Mouse (Mus musculus): Measurements from ENCODE around the gene Sytl5. TPM values are rescaled to one million over a fixed set of nuclear protein-coding genes. Genes with fewer than 3 reads are reported as not detected.

Gene Sytl5
- 1 to 10 TPM; 7.7 to 8.1 (median 7.9) TPM for total RNA-seq (2022)

DNA sequence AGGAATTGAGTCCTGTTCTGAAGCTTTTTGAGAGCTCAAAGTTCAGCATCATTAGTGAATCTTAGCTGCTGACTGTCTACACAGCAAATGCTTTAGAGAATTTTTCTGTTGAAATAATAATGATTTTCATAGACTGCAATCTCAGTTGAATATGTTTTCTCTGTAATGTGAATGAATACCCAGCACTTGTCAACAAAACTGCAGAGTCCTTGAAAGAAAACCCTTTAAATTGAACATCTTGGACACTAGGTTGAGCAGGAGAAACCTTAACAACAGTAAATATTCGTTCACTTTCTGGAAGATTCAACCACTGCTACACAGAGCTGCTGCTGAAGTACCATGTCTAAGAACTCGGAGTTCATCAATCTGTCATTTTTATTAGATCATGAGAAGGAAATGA is at the start of gene Sytl5:
Gene Sytl5, plus strand, starts transcription at position 301 of the 400 bp plus-strand sequence.
- DNase-seq (ENCODE audit: low spot score in 2 of 2) = no peak

DNA sequence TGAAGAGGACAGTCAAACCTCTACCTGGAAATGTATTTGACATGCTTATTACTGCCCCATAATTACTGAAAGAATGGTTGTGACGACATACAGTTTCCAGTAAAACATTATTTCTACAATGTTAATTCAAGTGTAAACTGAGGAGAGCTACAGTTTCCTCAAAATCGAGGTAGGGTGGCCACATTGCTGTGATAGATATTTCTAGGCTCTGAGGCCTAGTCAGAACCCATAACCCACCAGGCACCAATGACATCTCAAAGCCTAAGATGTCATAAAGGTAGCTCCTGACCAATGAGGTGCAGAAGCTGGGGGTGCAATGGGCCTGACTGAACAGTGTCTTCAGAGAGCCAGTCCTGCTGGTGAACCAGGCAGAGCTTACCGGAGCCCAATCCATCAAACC is 38.8 kb upstream of the Sytl5 start, which contains the start of gene Hypm:
Gene Hypm, plus strand, starts transcription at position 301 of the 400 bp plus-strand sequence.
- DNase-seq (ENCODE audit: low spot score in 2 of 2) = no peak

DNA sequence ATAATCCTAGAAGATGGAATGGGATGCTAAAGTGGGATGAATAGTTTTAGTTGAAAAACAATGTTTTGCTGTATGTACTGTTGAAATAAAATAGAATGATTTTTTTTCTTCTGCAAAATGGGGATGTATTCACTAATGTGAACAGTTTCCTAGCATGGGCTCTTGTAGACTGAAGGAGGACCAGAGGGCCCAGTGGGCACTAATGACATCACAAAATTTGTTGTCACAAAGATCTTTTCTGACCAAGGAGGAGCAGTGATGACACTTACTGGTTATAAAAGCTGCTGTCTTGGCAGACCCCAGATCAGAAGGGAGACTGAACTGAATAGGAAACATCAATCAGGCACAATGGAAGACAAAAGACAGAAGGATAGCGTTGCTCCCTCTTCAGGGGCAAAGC is 36.0 kb upstream of the Sytl5 start, which contains the start of gene H2al3:
Gene H2al3, plus strand, starts transcription at position 301 of the 400 bp plus-strand sequence.
- no peak for DNase-seq (ENCODE audit: low spot score in 2 of 2)

DNA sequence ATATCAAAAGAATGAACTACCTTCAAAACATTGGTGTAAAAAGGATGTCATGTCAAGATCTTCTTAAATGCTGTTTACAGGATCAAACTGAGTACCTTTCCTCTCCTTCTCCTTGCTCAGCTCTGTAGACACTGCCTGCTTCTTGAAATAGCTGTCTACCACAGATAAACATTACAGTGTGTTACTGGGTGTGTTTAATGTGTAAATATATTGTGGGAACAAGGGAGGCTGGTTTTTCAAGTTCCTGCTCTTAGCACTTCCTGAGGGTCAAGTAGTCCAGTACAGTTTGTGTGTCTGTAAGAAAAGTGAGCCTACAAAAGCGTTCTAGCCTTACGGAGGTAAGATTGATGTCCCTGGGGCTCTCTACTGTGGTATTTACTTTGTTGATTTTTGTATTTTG is 23.6 kb upstream of the Sytl5 start:
- DNase-seq (ENCODE audit: low spot score in 2 of 2) = no peak

DNA sequence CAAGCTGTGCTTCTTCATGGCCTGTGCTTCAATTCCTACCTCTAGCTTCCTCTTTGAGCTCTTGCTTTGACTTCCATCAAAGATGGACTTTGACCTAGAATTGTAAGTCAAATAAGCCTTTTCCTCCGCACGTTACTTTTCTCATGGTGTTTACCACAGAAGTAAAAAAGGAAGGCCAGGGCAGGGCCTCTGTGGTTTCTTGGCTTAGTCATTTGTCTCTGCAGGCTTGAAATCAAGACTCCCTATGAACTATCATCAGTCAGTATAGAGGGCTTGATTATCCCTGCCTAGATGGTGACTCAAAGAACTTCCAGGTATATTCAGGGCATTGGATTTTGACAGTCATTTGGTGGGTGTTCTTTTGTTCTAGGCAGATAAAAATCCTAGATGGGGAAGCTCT is 9.9 kb upstream of the Sytl5 start:
- DNase-seq (ENCODE audit: low spot score in 2 of 2) = no peak

DNA sequence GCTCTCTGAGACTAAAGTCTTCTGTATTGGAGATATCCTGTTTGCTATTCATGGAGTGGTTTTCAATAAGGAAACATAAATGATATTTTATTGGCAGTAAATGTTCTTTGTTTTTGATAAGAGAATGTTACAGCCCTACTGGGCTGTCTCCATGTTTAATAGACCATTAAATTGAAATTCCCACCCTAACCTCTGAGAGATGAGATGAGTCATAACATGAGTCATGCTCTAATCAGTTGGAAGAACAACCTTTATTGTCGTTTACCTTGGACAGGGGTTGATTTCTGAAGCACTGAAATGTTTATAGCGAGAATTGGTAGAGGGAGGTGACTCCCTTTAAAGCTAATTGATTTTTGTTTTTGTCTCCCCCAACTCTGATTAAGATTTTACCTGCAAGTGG is 24.1 kb downstream of the Sytl5 start:
- DNase-seq (ENCODE audit: low spot score in 2 of 2) = no peak

DNA sequence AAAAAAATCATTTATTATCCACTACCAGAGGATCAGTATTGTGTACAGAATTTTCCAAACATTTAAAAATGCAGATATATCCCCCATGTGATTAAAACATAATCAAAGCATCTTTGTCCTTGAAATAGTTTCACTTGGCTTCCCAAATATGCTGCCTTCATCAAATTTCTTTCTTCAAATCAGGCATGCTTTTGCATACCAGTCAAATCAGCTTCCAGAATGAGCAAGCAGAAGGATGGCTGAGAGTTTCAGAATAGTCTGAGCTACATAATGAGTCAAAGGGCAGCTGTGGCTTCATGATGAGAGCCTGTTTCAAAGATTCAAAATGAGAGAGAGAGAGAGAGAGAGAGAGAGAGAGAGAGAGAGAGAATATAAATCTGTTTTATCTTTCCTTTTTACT is 48.4 kb downstream of the Sytl5 start:
- no peak for DNase-seq (ENCODE audit: low spot score in 2 of 2)

DNA sequence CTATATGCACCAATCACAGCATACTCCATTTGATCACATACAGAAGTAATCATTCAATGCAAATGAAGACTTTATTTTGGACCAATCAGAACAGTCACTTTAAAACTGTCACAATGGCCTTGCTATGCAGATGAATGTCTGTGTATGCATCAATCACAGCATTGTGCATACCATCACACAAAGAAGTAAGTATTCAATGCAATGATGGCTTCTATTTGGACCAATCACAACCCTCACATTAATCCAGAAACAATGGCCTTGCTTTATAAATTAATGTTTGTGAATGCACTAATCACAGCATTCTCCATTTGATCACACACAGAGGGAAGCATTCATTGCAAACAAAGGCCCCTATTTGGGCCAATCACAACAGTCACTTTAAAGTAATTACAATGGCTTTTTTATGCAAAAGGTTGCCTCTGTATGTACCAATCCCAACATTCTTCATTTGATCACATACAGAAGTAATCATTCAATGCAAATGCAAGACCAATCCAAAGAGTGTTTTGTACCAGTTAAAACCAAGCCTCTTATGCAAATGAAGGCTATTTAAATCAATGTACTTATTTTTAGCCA is 98.8 kb downstream of the Sytl5 start:
- DNase-seq (ENCODE audit: low spot score in 2 of 2) = no peak

DNA sequence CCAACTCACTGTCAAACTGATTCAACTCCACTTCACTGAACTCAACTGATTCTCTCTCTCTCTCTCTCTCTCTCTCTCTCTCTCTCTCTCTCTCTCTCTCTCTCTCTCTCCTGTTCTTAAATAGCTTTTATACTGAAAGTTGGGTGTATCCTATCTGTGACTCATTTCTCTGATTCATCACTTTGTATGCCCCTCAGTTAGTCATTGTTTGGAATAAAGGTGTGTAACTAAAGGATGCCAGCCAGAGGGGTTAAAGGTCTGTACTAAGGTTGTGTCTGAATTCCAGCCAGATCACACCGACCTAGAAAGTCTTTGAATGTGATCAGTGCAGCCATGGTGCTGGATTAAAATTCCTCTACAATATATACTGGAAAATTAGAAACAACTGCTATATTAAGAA is 115.3 kb downstream of the Sytl5 start:
- DNase-seq (ENCODE audit: low spot score in 2 of 2) = no peak

DNA sequence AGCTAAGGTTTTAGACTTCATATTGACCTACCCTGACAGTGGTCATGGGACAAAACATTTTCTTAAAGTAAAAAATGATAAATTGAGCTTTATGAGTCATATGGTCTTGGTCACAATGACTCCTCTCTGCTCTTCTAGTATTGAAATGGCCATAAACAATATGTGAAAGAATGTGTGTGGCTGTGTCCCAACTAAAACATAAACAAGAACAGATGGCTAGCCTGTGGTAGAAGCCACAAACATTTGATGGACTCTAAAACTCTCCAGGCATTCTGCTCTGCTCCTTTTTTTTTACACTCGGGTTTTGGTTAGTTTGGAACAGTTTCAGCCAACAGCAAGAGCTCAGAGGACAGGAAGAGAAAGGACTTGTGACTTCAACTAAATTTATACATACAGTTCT is 120.5 kb downstream of the Sytl5 start:
- DNase-seq (ENCODE audit: low spot score in 2 of 2) = no peak

DNA sequence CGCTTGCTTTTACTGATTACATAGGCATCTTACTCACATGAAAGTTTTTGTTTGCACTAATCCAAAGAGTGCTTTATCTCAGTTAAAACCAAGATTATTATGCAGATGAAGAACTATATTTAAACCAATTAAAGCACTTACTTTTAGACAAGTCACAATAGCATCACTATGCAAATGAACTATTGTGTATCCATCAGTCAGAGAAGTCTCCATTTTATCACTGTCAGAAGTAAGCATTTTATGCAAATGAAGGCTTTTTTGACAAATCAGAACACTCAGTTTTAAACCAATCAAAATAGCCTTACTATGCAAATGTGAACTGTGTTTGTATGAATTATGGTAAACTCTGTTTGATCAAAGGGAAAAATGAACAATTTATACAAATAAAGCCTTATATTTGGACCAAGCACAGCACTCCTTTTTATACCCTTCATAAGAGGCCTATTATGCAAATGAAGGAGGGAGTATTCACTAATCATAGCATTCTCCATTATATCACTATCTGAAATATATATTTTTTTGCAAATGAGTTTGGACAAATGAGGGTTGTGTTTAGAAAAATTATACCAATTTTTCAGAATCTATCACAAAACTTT is 122.4 kb downstream of the Sytl5 start:
- no peak for DNase-seq (ENCODE audit: low spot score in 2 of 2)

DNA sequence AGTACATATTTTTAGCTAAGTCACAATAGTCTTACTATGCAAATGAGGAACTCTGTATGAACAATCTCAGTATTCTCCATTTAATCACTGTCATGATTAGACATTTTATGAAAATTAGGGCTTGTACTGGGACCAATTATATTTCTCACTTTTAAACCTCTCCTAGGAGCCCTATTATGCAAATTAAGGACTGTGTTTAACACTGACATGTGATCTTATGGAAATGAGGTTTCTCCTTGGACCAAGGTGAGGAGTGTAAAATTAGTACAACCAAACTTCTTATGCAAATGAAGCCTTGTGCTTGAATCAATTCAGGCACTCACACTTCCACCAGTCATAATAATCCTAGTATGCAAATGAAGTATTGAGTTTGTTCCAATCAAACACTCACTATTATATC is 124.8 kb downstream of the Sytl5 start:
- DNase-seq (ENCODE audit: low spot score in 2 of 2) = no peak

DNA sequence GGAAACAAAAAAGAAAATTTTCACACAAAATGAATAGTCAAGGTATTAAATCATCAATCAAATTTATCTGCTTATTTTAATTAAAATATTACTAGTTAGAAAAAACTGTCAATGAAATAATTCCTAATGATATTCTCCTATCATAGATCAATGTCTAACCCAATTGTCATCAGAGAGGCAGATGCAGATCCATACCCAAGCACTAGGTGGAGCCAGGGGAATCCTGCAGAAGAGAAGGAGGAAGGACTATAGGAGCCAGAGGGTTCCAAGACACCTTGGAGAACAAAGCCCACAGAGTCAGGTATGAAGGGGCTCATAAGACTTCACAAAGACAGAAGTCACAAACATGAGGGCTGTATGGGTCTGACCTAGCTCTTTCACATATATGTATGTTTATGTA is 149.2 kb downstream of the Sytl5 start:
- DNase-seq (ENCODE audit: low spot score in 2 of 2) = no peak

Other genes with a start within 250 kb of the Sytl5 start
- 100 to 1,000 TPM; 116 to 136 (median 128) TPM for gene Dynlt3, start 222.6 kb upstream of the Sytl5 start, total RNA-seq (2022)
- not detected for gene Hypm, start 38.7 kb upstream of the Sytl5 start, total RNA-seq (2022)
- gene H2al3, start 35.9 kb upstream of the Sytl5 start, total RNA-seq (2022) = not detected
- under 1 TPM; 0.27 to 0.76 (median 0.43) TPM for gene Srpx, start 232.1 kb downstream of the Sytl5 start, total RNA-seq (2022)